Mouse (Mus musculus): ENCODE measurements around the gene Gm20388.
A peak's percentile ranks its signal among the peaks of the same experiment; 100 is the strongest.

The Gm20388 gene

DNA sequence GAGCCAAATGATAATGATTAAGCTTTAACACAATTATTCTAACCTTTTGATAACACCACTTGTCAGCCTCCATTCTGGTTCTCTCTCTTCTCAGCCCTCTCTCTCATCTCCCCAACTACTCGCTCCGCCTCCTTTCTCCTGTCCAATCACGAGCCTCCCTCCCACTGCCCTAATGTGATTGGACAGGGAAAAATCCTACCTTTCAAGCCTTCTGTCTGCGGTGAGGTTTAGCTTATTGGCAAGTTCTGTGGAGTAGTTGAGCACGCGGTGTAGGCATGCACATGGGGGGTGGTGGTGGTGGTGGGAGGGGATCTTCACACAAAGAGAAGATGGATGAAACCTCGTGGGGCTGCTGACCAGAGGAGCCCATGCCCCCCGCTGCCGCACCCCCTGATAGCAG is 102.3 kb downstream of the Gm20388 start:
- DNase-seq (ENCODE audit: low read depth, low spot score): peak; percentile 43

- DNase-seq (ENCODE audit: low read depth, low spot score): no peak
Observed at GRCm38 (mm10) chr8:120014267-120015023, 103.8 kb downstream of the Gm20388 start.

GRCm38 (mm10) chr8:120015916-120016315 is 105.3 kb downstream of the Gm20388 start:
- DNase-seq (ENCODE audit: low read depth, low spot score): no peak

GRCm38 (mm10) chr8:120016424-120016823 is 105.8 kb downstream of the Gm20388 start:
- no peak for DNase-seq (ENCODE audit: low read depth, low spot score)

GRCm38 (mm10) chr8:120017349-120017748 is 106.7 kb downstream of the Gm20388 start:
- no peak for DNase-seq (ENCODE audit: low read depth, low spot score)

- DNase-seq (ENCODE audit: low read depth, low spot score): no peak
Observed at GRCm38 (mm10) chr8:120017786-120018185, 107.1 kb downstream of the Gm20388 start.

- DNase-seq (ENCODE audit: low read depth, low spot score): no peak
Observed at GRCm38 (mm10) chr8:120018379-120018778, 107.7 kb downstream of the Gm20388 start.

DNA sequence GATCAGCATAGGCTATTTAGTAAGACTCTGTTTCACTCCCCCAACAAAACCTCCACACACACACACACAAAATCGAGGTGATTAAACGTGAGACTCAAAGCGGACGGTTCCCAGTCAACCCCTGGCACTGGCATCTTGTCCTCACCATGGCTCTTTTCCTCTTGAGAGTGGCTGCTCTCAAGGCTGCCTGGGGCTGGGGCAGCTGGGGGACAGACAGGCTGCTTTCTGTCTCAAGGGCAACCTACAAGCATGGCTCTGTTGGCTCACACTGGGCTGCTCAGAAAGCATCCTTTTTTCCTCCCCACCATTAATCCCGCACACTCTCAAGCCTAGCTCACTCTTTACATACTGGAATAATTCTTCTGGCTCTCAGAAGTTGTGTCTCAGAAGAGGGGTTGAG is 108.7 kb downstream of the Gm20388 start:
- DNase-seq (ENCODE audit: low read depth, low spot score): no peak

GRCm38 (mm10) chr8:120020298-120020697 is 109.7 kb downstream of the Gm20388 start:
- DNase-seq (ENCODE audit: low read depth, low spot score): no peak

DNA sequence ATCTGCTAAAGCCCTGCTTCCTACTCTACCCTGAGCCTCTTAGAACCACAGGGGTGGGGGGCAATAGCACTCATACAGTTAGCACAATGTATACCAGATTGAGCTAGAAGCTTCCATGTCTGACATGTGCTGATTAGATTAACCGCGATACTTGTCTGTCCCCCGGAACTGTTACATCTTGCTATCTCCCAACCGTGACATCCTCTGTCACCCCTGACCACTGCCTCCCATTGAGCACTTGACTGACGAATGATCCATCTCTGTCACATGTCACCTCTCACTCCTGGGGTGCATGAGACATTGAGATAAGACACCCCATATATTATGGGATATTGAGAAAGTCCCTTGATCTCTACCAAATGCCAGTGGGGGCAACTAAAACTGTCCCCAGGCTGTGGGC is 115.6 kb downstream of the Gm20388 start:
- DNase-seq (ENCODE audit: low read depth, low spot score): no peak

DNA sequence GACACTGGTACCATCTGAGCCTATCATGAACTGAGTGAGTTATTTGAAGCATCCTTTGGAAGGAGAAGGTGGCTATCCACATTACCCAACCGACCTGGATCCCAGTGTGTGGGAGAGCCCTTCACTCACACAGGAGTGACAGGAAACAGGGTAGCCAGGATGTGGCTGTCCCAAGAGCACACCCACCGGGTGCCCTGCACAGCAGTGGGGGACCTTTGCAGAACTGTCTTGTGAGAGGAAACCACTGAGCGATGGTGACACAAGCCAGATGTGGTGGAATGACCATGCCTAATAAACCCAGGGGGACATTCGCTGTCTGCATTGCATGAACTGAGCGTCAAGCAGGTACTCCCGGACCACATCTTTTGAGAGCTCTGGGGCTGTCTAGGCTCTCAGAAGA is 116.3 kb downstream of the Gm20388 start:
- no peak for DNase-seq (ENCODE audit: low read depth, low spot score)

- no peak for DNase-seq (ENCODE audit: low read depth, low spot score)
Observed at GRCm38 (mm10) chr8:120030447-120030846, 119.8 kb downstream of the Gm20388 start.

GRCm38 (mm10) chr8:120032549-120033208 is 122.0 kb downstream of the Gm20388 start:
- DNase-seq (ENCODE audit: low read depth, low spot score): no peak

- no peak for DNase-seq (ENCODE audit: low read depth, low spot score)
Observed at GRCm38 (mm10) chr8:120034471-120034870, 123.8 kb downstream of the Gm20388 start.

- no peak for DNase-seq (ENCODE audit: low read depth, low spot score)
Observed at GRCm38 (mm10) chr8:120036111-120036510, 125.5 kb downstream of the Gm20388 start.

- no peak for DNase-seq (ENCODE audit: low read depth, low spot score)
Observed at GRCm38 (mm10) chr8:120036578-120036977, 125.9 kb downstream of the Gm20388 start.

- DNase-seq (ENCODE audit: low read depth, low spot score): no peak
Observed at GRCm38 (mm10) chr8:120037199-120037598, 126.6 kb downstream of the Gm20388 start.

GRCm38 (mm10) chr8:120037611-120038010 is 127.0 kb downstream of the Gm20388 start:
- no peak for DNase-seq (ENCODE audit: low read depth, low spot score)

DNA sequence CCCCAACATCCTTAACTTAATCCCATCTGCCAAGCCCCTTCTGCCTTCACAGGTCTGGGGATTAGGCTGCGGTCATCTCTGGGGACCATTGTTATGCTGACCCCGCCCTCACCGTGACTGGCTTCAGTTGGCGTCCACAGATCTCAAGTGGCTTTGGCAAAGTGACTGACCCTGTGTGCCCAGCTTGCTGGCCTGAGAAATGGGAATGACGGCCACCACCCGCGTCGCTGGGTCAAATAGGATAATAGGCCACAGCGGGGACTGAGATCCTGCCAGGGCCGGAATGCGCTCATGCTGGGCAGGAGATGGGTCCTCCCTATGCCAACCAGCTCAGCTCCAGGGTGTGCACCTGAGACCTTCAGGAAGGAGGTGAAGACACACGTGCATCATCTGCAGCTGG is 128.1 kb downstream of the Gm20388 start:
- no peak for DNase-seq (ENCODE audit: low read depth, low spot score)

DNA sequence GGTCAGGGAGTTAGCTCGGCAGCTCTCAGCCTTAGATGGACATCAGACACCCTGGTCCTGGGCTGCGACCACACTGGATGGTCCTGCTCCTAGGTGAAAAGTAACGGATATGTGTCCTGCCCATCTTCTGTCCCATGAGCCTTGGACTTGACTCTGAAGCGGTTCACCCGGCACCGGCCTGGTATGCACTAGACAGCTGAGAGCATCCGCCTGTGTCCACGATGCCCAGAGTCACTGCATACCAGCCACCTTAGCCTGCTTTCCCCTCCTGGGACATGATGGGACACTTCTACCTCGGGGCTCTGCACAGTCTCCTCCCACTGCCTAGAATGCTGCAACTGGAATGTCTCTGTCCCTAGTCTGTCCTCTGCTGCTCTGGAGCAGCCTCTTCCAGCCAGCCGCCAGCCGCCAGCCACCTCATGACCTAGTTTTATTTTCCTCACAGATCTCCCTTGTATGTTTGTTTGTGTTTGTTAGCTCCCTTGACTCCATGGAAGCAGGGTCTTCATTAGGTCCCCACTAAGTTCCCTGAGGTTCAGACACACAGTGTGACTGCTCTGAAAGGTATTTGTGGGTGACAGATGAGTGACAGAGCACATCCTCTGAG is 128.8 kb downstream of the Gm20388 start:
- DNase-seq (ENCODE audit: low read depth, low spot score): no peak

DNA sequence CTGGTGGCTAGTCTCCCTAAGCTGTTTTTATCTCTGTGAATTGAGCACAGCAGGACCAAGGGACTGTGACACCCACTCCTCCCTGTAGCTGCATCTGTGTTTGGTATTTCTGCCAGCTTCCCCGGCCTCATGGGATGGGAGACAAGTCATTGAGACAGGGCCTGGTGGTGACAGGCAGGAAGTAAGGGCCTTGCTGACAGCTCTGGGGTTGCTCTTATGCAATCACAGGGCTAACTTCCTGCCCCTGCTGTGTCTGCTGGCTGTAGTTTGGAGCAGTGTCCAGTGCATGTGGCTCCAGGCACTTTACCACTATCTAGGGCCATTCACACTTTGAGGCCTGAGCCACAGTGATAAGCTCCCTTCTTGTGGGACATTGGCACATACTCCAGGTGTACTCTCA is 130.2 kb downstream of the Gm20388 start:
- no peak for DNase-seq (ENCODE audit: low read depth, low spot score)

GRCm38 (mm10) chr8:120042542-120043312 is 132.1 kb downstream of the Gm20388 start:
- no peak for DNase-seq (ENCODE audit: low read depth, low spot score)

Data from ES-CJ7 (cell line).